Mouse (Mus musculus) layer of hippocampus, postnatal 14 days (tissue): ENCODE data around the gene Cnep1r1. TPM values are rescaled to one million over a fixed set of nuclear protein-coding genes. Genes with fewer than 3 reads are reported as not detected.

ENCODE experiments used
- DNase-seq, 2 experiments: peaks; one replicate each; pipeline ENCODE4 v3.0.0; 2021 to 2022; ENCODE audit warnings: low spot score in 2 of 2, mixed read lengths in 1 of 2
- long read RNA-seq, 2 experiments: library from polyadenylated mRNA; stranded (forward); transcript quantifications; one replicate each; pipeline ENCODE4 v2.0.0; 2021
- total RNA-seq, 2 experiments: library from RNA; stranded (reverse); gene quantifications; 2 replicates each; pipeline ENCODE4 v1.2.3; 2021

Gene Cnep1r1
- total RNA-seq: 10 to 100 TPM; 29.3 to 30.7 TPM
- long read RNA-seq, experiment 1, transcript Cnep1r1-201 (6 exons, 1,731 nt): major isoform, 12 of 13 reads
- long read RNA-seq, experiment 1, partial matches to known transcripts: 0 of 13 reads
- long read RNA-seq, experiment 1, other reads (novel, unspliced or antisense): 0 of 13 reads
- long read RNA-seq, experiment 2, transcript Cnep1r1-201 (6 exons, 1,731 nt): major isoform, 13 of 19 reads
- long read RNA-seq, experiment 2, partial matches to known transcripts: 0 of 19 reads
- long read RNA-seq, experiment 2, other reads (novel, unspliced or antisense): 5 of 19 reads

DNA sequence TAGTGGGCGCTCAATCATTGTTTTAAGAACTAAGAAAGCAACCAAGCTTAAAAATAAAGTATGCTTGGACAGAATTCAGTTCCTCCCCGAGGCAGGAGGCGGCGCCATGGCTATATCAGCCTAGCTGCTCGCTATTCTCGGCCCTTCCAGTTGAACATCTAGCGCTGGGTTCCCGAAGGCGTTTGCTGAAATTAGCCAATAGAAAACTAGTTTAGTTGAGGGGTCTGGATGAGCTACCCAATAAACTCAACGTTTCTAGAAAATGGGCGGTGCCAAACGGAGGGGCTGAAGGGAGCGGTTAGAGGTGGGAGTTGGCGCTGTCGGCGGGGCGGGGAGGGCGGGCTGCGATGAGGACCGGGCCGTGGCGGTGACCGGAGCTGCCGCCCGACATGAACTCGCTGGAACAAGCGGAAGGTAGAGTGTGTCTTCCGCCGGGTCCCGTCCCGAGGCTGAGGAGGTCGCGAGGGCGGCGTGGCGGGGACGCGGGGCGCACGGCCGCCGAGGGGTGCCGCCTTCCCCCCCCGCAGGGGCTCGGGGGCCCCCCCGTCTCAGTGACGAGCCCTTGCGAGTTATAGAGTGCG is at the start of gene Cnep1r1:
Gene Cnep1r1, plus strand, starts transcription at position 314 of the 581 bp plus-strand sequence.
- peak; percentile 95 to 99 for DNase-seq

DNA sequence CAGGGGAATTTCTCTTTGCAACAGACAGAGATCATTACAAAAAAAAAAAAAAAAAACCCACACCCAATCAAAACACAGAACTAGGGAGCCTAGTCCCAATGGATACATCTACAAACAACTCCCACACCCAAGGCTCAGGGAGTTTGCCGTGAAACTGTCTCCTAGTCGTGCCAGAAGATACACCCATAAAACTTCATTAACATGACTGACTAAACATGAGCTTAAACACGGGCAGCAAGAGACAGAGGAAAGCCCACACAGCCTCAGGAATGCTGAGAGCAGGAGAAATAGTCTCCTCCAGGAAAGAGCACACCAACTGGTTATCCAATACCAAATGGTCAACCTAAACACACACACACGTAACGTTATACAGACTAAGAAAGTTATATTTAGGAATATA is 36.4 kb upstream of the Cnep1r1 start:
- no peak for DNase-seq

DNA sequence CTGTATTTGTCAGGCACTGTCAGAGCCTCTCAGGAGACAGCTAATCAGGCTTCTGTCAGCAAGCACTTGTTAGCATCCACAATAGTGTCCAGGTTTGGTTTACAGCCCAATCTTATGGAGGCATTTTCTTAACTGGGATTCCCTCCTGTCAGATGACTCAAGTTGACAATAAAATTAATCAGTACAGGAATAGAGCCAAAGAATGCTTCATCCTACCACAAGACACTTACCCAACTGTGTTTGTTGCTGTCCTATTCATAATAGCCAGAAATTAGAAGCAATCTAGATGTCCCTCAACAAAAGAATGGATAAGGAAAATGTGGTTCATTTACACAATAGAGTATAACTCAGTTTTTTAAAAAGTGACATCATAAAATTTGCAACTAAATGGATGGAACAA is 30.6 kb upstream of the Cnep1r1 start:
- no peak for DNase-seq

DNA sequence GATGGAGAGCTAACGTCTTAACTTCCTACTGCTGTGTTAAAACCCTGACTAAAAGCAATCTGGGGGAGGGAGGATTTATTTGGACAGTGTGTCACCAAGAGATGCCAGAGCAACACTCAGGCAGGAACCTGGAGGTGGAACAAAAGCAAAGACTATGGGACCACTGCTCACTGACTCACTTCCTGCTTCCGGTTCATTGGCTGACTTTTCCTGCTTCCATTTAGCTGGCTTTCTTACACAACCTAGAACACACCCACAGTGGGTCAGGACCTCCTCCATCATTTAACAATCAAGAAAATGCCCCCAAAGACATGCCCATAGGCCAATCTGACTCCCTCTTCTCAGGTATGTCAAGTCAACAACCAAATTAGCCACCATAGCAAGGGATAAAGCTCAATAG is 26.9 kb upstream of the Cnep1r1 start:
- no peak for DNase-seq

DNA sequence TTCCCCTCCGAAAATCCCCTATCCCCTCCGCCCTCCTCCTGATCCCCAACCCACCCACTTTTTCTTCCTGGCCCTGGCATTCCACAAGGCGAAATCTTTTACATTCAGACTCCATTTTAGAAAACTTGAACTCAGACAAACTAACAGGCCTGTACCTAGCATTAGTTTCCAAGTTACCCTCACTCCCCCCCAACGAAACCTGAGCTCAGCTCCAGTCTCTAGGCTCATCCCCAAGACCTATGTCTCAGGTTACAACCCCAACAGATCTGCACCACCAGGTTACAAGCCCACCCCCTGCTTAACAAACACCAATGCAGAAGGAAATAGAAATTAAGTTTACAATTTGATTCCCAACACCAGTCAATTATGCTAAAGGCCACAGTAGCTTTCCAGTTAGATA is 25.2 kb upstream of the Cnep1r1 start:
- DNase-seq: no peak

DNA sequence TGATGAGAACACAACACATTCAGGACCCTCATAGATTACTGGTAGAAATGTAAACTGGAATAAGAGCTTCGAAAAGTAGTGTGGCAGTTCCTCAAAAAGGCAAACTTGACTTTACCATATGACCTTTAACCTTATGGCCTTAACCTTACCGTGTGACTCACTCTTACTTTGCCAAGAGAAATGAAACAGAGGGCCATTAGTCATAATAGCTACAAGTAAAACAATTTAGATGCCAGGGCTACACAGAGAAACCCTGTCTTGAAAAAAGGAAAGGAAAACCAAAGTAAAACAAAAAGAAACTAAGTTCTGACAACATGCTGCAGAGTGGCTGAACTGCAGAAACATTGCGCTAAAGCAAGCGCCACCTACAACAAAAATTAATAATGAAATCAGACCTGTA is 19.7 kb upstream of the Cnep1r1 start:
- no peak for DNase-seq

DNA sequence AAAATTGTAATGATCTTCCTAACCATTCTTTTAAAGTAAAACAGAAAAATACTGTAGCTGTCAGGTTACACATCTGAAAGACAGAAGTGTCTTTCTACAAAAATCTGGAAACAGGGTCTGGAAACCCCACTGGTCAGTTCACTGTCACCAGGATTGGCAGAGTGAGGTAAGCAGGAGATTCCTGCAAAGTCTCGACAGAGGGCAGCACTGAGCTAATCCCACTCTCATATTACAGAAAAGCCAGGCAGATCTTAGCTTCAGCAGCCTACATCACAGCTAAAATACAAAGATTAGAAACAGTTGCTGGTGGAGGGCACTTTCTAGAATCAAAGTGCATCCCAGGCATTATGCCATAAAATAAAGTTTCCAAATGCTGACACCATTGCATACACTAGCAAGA is 19.0 kb upstream of the Cnep1r1 start:
- DNase-seq: peak; percentile 11 to 47

DNA sequence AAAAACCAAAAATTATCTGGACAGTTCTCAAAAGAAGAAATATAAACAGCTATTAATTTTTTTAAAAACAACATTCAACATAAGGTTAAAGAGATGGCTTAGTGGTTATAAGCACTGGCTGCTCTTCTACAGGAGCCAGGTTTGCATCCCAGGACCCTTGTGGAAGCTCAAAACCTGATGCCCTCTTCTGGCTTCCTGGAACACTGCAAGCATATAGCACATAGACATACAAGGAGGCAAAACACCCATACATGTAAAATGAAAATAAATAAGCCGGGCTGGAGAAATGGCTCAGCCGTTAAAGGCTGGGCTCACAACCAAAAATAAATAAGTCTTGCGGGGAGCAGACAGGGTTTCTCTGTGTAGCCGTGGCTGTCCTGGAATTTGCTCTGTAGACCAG is 9.3 kb upstream of the Cnep1r1 start:
- DNase-seq: no peak

DNA sequence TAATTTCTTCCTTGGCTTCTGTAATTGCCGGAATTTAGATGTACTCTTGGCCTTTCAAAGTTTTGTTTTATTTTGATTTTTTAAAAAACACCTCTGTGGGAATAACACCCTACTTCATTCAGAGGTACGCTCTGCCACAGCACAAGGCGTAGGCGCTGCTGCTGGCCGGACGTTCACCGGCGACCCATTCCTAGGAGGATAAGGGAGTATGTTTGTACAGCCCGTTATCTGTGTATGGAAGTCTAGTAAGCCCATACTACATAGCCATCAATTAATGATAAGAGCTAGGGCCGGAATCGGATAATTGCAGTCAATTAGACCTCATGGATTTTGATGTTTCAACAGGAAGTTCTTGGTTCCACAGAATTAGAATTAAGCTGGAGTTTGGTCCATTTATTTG is 507 bp downstream of the Cnep1r1 start:
- peak in 1 of 2 experiments; percentile 12 for DNase-seq

DNA sequence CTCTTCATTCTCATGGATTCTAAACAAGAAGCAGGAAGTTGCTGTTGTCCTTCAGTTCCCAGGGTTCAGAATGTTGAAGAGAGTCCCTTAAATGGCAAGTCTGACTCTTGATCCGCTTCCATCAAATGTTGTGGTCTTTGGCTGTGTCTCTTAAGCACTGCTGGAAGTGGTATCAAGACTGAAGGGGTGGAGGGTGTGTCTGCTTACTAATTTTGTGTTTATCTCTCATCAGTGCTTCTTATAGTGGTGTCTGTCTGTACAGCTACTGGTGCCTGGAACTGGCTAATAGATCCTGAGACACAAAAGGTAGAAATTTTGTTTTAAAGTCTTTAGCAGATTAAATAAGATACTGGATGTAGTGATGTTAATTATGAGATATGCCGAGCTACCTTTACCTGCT is 6.3 kb downstream of the Cnep1r1 start:
- DNase-seq: no peak

DNA sequence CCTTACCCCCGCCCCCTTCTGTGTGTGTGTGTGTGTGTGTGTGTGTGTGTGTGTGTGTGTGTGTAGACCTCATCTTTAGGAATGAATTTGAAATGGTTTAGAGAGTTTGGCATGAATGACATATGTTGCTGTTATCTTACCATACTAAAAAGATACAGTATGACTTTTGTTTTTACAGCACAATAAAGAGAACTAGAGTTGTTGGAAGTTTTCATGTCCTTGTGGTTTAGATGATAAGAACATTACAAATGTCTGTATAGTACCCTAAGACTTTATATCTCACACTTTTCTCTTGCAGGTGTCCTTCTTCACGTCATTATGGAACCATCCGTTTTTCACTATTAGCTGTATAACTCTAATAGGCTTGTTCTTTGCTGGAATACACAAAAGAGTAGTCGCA is 10.8 kb downstream of the Cnep1r1 start:
- DNase-seq: no peak

DNA sequence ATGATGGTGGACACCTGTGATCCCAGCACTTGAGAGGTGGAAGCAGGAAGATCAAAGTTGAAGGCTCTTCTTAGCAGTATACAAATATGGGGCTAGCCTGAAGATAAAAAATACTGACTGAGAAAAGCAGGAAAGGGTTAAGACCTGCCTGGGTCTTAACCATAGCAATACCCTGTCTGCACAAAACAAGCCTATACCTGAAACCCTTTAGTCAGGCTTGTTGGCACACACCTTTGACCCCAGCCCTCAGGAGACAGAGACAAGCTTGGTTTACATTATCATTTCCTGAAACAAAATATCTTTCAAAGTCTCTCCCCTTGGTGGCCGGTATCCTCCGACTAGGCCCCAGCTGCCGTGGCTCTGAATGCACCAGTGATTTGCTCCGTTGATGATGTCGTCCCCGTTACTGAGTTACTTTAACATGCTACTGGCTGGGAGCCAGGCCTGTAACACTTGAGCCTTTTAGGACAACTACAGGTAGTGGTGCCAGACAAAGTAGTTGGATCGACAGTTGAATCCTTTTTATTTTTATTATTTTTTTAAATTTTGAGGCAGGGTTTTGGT is 12.3 kb downstream of the Cnep1r1 start:
- no peak for DNase-seq

DNA sequence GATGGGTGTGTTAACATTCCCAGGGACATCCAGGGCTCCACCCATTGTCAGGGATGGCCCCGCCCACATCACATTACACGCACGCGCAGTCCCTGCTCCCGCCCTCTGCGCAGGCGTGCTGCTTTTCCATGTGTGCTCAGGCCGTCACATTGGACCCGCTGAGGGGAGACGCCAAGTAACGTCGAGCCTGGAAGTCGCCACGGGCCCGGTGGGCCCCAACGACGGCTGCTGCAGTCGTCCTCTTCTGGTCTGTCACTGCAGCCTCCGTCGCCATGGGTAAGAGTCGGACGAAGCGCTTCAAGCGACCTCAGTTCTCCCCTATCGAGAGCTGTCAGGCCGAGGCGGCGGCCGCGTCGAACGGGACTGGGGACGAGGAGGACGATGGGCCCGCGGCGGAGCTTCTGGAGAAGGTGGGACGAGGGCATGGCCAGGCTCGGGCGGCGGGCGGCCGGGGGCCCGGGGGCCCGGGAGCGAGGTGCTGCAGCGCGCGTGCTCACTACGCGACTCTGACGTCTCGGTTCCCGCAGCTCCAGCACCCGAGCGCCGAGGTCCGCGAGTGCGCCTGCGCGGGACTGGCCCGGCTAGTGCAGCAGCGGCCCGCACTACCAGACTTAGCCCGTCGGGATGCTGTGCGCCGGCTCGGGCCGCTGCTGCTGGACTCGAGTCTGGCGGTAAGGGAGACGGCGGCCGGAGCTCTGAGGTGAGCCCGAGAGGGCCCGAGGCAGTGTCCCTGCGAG is 19.3 kb downstream of the Cnep1r1 start, which contains the start of gene Heatr3:
Gene Heatr3, plus strand, starts transcription at position 108 of the 737 bp plus-strand sequence.
- peak; percentile 95 to 96 for DNase-seq

DNA sequence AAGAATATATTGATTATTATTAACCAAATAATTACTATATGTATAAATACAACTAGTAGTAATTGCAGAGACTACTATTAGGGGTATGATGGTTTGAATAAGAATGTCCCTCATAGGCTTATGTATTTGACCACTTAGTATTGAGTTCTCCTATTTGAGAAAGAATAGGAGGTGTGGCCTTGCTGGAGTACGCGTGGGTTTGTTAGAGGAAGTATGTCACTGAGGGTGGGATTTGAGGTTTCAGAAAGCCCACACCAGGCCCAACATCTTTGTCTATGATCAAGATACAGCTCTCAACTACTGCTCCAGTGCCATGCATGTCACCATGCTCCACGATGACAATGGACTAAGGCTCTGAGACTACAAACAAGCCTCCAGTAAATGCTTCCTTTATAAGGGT is 20.7 kb downstream of the Cnep1r1 start:
- no peak for DNase-seq

DNA sequence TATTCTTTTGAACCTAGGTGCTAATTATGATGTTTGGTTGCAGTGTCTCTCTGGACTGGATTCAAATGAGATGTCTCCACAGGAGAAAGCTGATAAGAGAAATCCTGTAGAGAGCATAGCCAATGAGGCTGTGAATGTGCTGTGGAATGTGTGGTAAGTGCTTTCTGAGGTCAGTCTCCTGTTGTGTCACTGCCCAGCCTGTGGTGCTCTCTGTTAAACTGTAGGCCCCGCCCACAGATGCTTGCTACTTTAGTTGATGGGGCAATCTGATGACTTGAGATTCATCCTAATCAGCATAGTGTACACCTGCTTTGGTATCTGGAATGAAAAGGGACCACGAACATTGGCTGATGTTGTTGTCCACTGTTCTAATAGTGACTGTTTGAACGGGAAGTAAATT is 23.1 kb downstream of the Cnep1r1 start:
- no peak for DNase-seq

DNA sequence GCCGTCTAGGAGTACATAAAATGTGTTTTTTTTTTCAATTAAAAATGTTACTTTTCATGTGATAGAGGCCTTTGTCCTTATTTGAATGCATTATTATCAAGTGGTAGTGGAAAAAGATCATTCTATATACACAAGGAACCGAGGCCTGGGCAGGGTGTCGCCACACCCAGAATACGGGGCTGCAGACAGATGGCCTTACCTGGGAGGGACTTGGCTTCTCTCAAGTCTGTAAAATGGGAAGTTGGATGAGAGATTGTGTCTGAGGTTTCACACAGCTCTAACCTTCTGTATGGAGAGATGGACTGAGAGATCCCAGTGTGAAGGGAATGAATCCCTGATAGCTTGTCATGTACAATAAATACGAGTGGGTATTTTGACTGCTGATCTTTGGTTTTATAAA is 25.5 kb downstream of the Cnep1r1 start:
- DNase-seq: no peak

DNA sequence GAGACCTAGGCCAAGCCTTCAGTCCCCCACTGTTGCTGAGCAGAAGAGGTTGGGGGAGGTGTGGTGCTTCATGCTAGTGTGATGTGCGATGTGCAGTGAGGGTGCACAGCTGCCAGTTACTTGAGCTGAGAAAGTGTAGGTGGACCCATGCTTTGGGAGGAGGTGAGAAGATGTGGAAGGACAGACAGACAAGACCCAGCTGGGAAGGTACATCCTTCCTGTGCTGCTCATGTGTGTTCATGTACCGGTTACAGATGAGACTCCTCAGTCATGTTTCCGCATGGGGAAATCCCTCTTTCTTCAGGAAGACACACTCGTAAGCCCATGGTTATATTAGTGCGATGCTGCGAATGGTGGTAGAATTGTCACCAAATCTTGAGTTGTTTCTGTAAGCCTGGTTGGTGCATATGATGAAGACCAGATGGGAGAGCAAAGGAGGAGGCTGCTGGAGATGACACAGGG is 32.4 kb downstream of the Cnep1r1 start:
- DNase-seq: no peak

DNA sequence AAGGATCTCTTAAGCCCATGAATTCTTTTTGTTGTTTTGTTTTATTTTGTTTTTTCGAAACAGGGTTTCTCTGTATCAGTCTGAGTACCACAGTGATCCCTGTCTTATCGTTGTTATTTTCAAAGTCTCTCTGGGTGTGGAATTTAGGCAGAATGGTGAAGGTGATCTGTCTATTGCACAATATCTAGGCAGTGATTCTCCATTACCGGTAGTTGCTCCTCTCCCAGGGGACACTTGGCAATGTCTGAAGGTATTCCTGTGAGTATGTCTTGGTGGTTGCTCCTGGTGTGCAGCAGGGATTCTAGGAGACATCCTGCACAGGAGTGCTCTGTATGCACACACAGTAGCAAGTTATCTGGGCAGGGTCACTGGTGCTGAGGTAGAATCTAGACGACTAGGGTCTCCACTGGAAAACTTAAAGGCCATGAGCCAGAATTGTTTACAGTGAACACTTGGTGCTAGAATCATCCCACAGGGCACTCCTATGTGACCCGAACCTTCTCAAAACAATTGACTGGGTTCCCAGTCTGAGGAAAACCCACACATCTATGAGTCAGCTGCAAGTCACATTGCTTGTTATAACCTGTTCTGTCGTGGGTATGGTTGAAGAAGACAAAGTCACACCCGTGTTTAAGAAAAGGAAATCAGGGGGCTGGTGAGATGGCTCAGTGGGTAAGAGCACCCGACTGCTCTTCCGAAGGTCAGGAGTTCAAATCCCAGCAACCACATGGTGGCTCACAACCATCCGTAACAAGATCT is 41.8 kb downstream of the Cnep1r1 start:
- no peak for DNase-seq

DNA sequence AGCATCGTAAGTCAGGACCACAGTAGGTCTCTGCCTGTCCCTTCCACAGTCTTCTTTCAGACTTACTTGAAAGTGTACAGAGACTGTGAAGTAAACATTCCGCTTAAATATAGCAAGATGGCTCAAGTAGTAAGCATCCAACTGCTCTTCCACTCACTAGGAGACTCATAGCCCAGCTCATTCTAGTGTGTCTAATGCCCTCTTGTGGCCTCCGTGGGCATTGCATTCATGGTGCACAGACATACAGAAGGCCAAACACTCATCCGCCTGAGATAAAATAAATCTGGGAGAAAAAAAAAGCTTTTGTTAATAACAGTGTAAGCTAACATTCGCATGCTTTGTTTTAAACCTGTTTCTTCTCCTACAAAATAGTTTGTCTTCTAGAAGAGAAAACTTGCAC is 42.9 kb downstream of the Cnep1r1 start:
- peak; percentile 35 to 39 for DNase-seq

DNA sequence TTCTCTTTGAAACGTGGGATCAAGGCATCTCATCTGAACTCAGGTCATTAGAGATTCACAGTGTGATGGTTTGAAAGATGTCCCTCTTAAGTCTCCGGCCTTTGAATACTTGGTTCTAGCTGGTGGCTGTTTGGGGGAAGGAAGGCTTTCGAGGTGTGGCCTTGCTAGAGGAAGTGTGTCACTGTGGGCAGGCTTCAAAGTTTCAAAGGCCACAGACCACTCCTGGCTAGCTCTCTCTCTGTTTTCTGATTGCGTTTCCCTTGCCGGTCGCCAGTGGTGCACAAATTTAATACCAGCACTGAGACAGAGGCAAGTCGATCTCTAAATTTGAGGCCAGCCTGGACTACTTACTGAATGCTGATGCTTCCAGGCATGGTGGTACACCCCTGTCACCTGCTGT is 56.7 kb downstream of the Cnep1r1 start:
- no peak for DNase-seq

DNA sequence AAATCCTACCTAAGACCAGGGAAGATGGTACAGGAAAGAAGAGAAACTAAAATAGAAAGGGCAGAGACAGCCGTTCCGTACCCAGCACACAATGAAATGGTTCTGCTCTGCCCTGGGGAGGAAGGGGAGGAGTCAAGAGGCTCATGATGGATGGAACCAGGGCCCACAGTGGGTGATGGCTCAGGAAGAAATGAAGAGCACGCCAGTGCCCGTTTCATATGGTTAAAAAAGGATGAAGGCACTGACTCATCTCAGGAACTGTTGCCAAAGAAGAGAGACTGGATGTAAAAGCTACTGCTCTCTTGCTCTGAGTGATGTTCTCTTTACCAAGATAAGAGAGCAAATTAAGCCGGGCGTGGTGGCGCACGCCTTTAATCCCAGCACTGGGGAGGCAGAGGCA is 58.7 kb downstream of the Cnep1r1 start:
- DNase-seq: no peak
